Mouse (Mus musculus) testis, adult 10 weeks (tissue): ENCODE results near the gene Olfr1141. TPM values are rescaled to one million over a fixed set of nuclear protein-coding genes. Genes with fewer than 3 reads are reported as not detected.

Experiments used
- polyA plus RNA-seq: library from polyadenylated mRNA; stranded (reverse); fragments of 350-450 nt; fragmentation: Illumina TruSeq; extraction: RNeasy Lipid Tissue Mini Kit (QIAGEN cat#74804); gene quantifications from one replicate; pipeline ENCODE4 v1.2.3, GENCODE M21; 2014; ENCODE audit warnings: low read depth, low replicate concordance

The Olfr1141 gene
- not detected for polyA plus RNA-seq

GRCm38 (mm10) chr2:87753891-87754290 lies at the start of gene Olfr1141:
Gene Olfr1141 (minus strand): TSS chr2:87753991.

GRCm38 (mm10) chr2:87800292-87800691 lies 46.5 kb upstream of the Olfr1141 start, which contains the start of gene Olfr1143:
Gene Olfr1143 (plus strand): TSS chr2:87800592.

GRCm38 (mm10) chr2:87779183-87779582 lies 25.4 kb upstream of the Olfr1141 start, which contains the start of gene Olfr152:
Gene Olfr152 (plus strand): TSS chr2:87779483.

GRCm38 (mm10) chr2:87743452-87743851 lies 10.3 kb downstream of the Olfr1141 start, which contains the start of gene Olfr1140:
Gene Olfr1140 (plus strand): TSS chr2:87743752.

GRCm38 (mm10) chr2:87739878-87740277 lies 13.9 kb downstream of the Olfr1141 start, which contains the start of gene Olfr1138:
Gene Olfr1138 (minus strand): TSS chr2:87739978.

GRCm38 (mm10) chr2:87713079-87713478 lies 40.7 kb downstream of the Olfr1141 start, which contains the start of gene Olfr1137:
Gene Olfr1137 (minus strand): TSS chr2:87713179.

Other genes with a start within 250 kb of the Olfr1141 start
- gene Pramel6, start 247.4 kb downstream of the Olfr1141 start, polyA plus RNA-seq = not detected
- gene Olfr153, start 222.2 kb downstream of the Olfr1141 start, polyA plus RNA-seq = 0.39 TPM
- not detected for gene Olfr1128, start 208.4 kb downstream of the Olfr1141 start, polyA plus RNA-seq
- gene Olfr1129, start 180.1 kb downstream of the Olfr1141 start, polyA plus RNA-seq = not detected
- not detected for gene Olfr1130, start 147.8 kb downstream of the Olfr1141 start, polyA plus RNA-seq
- gene Olfr1131, start 126.9 kb downstream of the Olfr1141 start, polyA plus RNA-seq = not detected
- not detected for gene Olfr1132, start 116.5 kb downstream of the Olfr1141 start, polyA plus RNA-seq
- gene Olfr1133, start 106.6 kb downstream of the Olfr1141 start, polyA plus RNA-seq = not detected
- gene Olfr1134, start 95.5 kb downstream of the Olfr1141 start, polyA plus RNA-seq = not detected
- gene Olfr1135, start 80.3 kb downstream of the Olfr1141 start, polyA plus RNA-seq = not detected
- gene Olfr1136, start 60.0 kb downstream of the Olfr1141 start, polyA plus RNA-seq = not detected
- gene Olfr1137, start 40.8 kb downstream of the Olfr1141 start, polyA plus RNA-seq = not detected
- gene Olfr1138, start 14.0 kb downstream of the Olfr1141 start, polyA plus RNA-seq = not detected
- gene Olfr1140, start 10.2 kb downstream of the Olfr1141 start, polyA plus RNA-seq = not detected
- not detected for gene Olfr152, start 25.5 kb upstream of the Olfr1141 start, polyA plus RNA-seq
- gene Olfr1143, start 46.6 kb upstream of the Olfr1141 start, polyA plus RNA-seq = not detected
- gene Olfr1145, start 55.8 kb upstream of the Olfr1141 start, polyA plus RNA-seq = not detected
- gene Olfr1148, start 76.5 kb upstream of the Olfr1141 start, polyA plus RNA-seq = not detected
- not detected for gene Olfr1150-ps1, start 90.0 kb upstream of the Olfr1141 start, polyA plus RNA-seq
- not detected for gene Olfr1151, start 101.9 kb upstream of the Olfr1141 start, polyA plus RNA-seq
- 0.06 TPM for gene Olfr1152, start 112.5 kb upstream of the Olfr1141 start, polyA plus RNA-seq
- 0.15 TPM for gene Olfr1153, start 141.0 kb upstream of the Olfr1141 start, polyA plus RNA-seq
- gene Olfr1154, start 151.2 kb upstream of the Olfr1141 start, polyA plus RNA-seq = not detected
- gene Olfr1155, start 191.1 kb upstream of the Olfr1141 start, polyA plus RNA-seq = not detected
- not detected for gene Olfr1156, start 199.1 kb upstream of the Olfr1141 start, polyA plus RNA-seq
- gene Olfr1157, start 214.3 kb upstream of the Olfr1141 start, polyA plus RNA-seq = not detected
- not detected for gene Olfr74, start 220.7 kb upstream of the Olfr1141 start, polyA plus RNA-seq
- not detected for gene Olfr1158, start 236.1 kb upstream of the Olfr1141 start, polyA plus RNA-seq